Mouse (Mus musculus) kidney, postnatal 0 days (tissue): ENCODE data around the gene Ms4a4b. TPM values are rescaled to one million over a fixed set of nuclear protein-coding genes. Genes with fewer than 3 reads are reported as not detected.
"Not testable (repeated sequence)": the region's sequence is repeated elsewhere in the genome, so short reads cannot be mapped to it uniquely, and the experiment has no call there.

Source experiments
- ATAC-seq: fragments of 200-750 bp; cut with Nextera tagmentation; replicated peaks from 2 replicates; pipeline ENCODE4 v1.8.0; 2017; ENCODE audit warnings: low read depth, moderate number of reproducible peaks, moderate TSS enrichment, moderate library complexity; ENCODE audit not compliant: low FRiP score
- DNase-seq: peaks from one replicate; pipeline ENCODE4 v3.0.0-alpha.2; 2016; ENCODE audit warnings: low spot score
- H3K27ac ChIP-seq: fragments of 300-500 bp; sonication (generic); 2 replicates; pipeline ENCODE4 v1.5.1; 2014; ENCODE audit warnings: mild to moderate bottlenecking
- H3K27me3 ChIP-seq: fragments of 300-500 bp; sonication (generic); 2 replicates; pipeline ENCODE4 v1.6.1; 2014; ENCODE audit warnings: low read length, mixed read lengths; ENCODE audit not compliant: insufficient read depth
- H3K36me3 ChIP-seq: fragments of 300-500 bp; sonication (generic); 2 replicates; pipeline ENCODE4 v1.6.1; 2014; ENCODE audit warnings: low read length, mixed read lengths; ENCODE audit not compliant: insufficient read depth
- H3K4me1 ChIP-seq: fragments of 300-500 bp; sonication (generic); replicated peaks from 2 replicates; pipeline ENCODE4 v1.6.1; 2014; ENCODE audit warnings: antibody characterized with exemption, low read length, mixed read lengths; ENCODE audit not compliant: insufficient read depth
- H3K4me2 ChIP-seq: fragments of 300-500 bp; sonication (generic); 2 replicates; pipeline ENCODE4 v1.6.1; 2014; ENCODE audit warnings: mild to moderate bottlenecking, low read length, moderate library complexity, mixed read lengths
- H3K4me3 ChIP-seq: fragments of 300-500 bp; sonication (generic); replicated peaks from 2 replicates; pipeline ENCODE4 v1.5.1; 2014; ENCODE audit warnings: low read depth, low read length
- H3K9ac ChIP-seq: fragments of 300-500 bp; sonication (generic); 2 replicates; pipeline ENCODE4 v1.6.1; 2014; ENCODE audit warnings: low read depth, low read length
- H3K9me3 ChIP-seq: fragments of 300-500 bp; sonication (generic); replicated peaks from 2 replicates; pipeline ENCODE4 v1.6.1; 2016; ENCODE audit warnings: low read length, inconsistent platforms, mixed read lengths
- CTCF ChIP-seq: IDR thresholded peaks from 2 replicates; pipeline ENCODE4 v1.5.1; 2016; ENCODE audit warnings: antibody characterized with exemption, low read depth, mild to moderate bottlenecking, moderate library complexity
- WGBS: fragments of 180-500 bp; shearing (Covaris S2); extraction: QIAGEN DNeasy Blood & Tissue Kit; methylation state at CpG from one replicate; pipeline ENCODE4 v1.1.7; 2014; 5-methylcytosine and 5-hydroxymethylcytosine counted together
- polyA plus RNA-seq: library from polyadenylated mRNA; unstranded; fragments of >200 nt; fragmentation: Nextera tagmentation; extraction: Ambion mirVana; gene quantifications from 2 replicates; pipeline ENCODE4 v1.2.1, GENCODE M21; 2015

Ms4a4b gene
- polyA plus RNA-seq, 1 experiment from 2014 or later, result 0.28 TPM

GRCm38 (mm10) chr19:11415581-11415980 is 27.8 kb upstream of the Ms4a4b start:
- H3K36me3 ChIP-seq, result no peaks in the 10 kb centered on the region
- H3K4me2 ChIP-seq, result no peak overlapping the region
- H3K4me1 ChIP-seq, result no peaks in the 10 kb centered on the region
- H3K27ac ChIP-seq, result no peak overlapping the region
- no peaks in the 10 kb centered on the region for H3K9me3 ChIP-seq
- H3K4me3 ChIP-seq, result no peak overlapping the region
- 55% methylated on average over 3 of the region's 3 CpGs for WGBS
- H3K9ac ChIP-seq, result no peak overlapping the region
- DNase-seq (no peak), ATAC-seq (no peak)
- no peaks in the 10 kb centered on the region for H3K27me3 ChIP-seq
- no peak for TF ChIP-seq CTCF

- H3K4me2 ChIP-seq, H3K9me3 ChIP-seq, H3K4me1 ChIP-seq, ATAC-seq, H3K4me3 ChIP-seq, H3K27ac ChIP-seq, H3K36me3 ChIP-seq, DNase-seq, H3K27me3 ChIP-seq, H3K9ac ChIP-seq: not testable (repeated sequence)
- WGBS, result 73% methylated on average over 1 of the region's 3 CpGs
Observed at GRCm38 (mm10) chr19:11418865-11419264, 24.5 kb upstream of the Ms4a4b start.

GRCm38 (mm10) chr19:11431209-11431608 is 12.1 kb upstream of the Ms4a4b start:
- WGBS, result 92% methylated on average over 1 of the region's 1 CpGs
- not testable (repeated sequence) for H3K36me3 ChIP-seq, ATAC-seq, H3K4me1 ChIP-seq, H3K4me2 ChIP-seq, DNase-seq, H3K27ac ChIP-seq, H3K9ac ChIP-seq, H3K4me3 ChIP-seq, H3K9me3 ChIP-seq, H3K27me3 ChIP-seq

- DNase-seq (no peak), ATAC-seq (no peak)
- Histone ChIP-seq H3K9ac (no peak overlapping the region), H3K27ac (no peak overlapping the region), H3K4me2 (no peak overlapping the region), H3K4me3 (no peak overlapping the region), H3K4me1 (no peaks in the 10 kb centered on the region), H3K27me3 (no peaks in the 10 kb centered on the region), H3K36me3 (no peaks in the 10 kb centered on the region), H3K9me3 (no peaks in the 10 kb centered on the region)
- WGBS, result 87% methylated on average over 4 of the region's 4 CpGs
- no peak for TF ChIP-seq CTCF
Observed at GRCm38 (mm10) chr19:11435058-11435834, 8.1 kb upstream of the Ms4a4b start.

- WGBS, result 80% methylated on average over 5 of the region's 5 CpGs
- Histone ChIP-seq H3K9me3 (no peaks in the 10 kb centered on the region), H3K27ac (no peak overlapping the region), H3K9ac (no peak overlapping the region), H3K27me3 (no peaks in the 10 kb centered on the region), H3K36me3 (no peaks in the 10 kb centered on the region), H3K4me1 (no peaks in the 10 kb centered on the region), H3K4me2 (no peak overlapping the region), H3K4me3 (no peak overlapping the region)
- TF ChIP-seq CTCF, result no peak
- DNase-seq (no peak), ATAC-seq (no peak)
Observed at GRCm38 (mm10) chr19:11443964-11444363, 611 bp downstream of the Ms4a4b start.

- H3K27ac ChIP-seq, result no peak overlapping the region
- TF ChIP-seq CTCF, result no peak
- DNase-seq, result no peak
Observed at GRCm38 (mm10) chr19:11447238-11447637, 3.9 kb downstream of the Ms4a4b start.

GRCm38 (mm10) chr19:11459041-11459440 is 15.7 kb downstream of the Ms4a4b start:
- WGBS, result 77% methylated on average over 2 of the region's 4 CpGs
- H3K27ac ChIP-seq, H3K4me2 ChIP-seq: not testable (repeated sequence)

More at GRCm38 (mm10) chr19:11447238-11447637, 3.9 kb downstream of the Ms4a4b start:
- WGBS, result 86% methylated on average over 2 of the region's 2 CpGs
- Histone ChIP-seq H3K4me1 (no peaks in the 10 kb centered on the region), H3K9ac (no peak overlapping the region), H3K27me3 (no peaks in the 10 kb centered on the region), H3K4me2 (no peak overlapping the region), H3K36me3 (no peaks in the 10 kb centered on the region), H3K4me3 (no peak overlapping the region), H3K9me3 (no peaks in the 10 kb centered on the region)
- ATAC-seq, result no peak

GRCm38 (mm10) chr19:11464795-11465194 is 21.4 kb downstream of the Ms4a4b start:
- H3K4me2 ChIP-seq, H3K27me3 ChIP-seq, H3K27ac ChIP-seq, H3K36me3 ChIP-seq, H3K9ac ChIP-seq, H3K9me3 ChIP-seq, ATAC-seq, DNase-seq, H3K4me1 ChIP-seq, H3K4me3 ChIP-seq: not testable (repeated sequence)
- WGBS, result 53% methylated on average over 1 of the region's 1 CpGs

More at GRCm38 (mm10) chr19:11459041-11459440, 15.7 kb downstream of the Ms4a4b start:
- not testable (repeated sequence) for H3K4me1 ChIP-seq, H3K9me3 ChIP-seq, H3K36me3 ChIP-seq, H3K27me3 ChIP-seq, DNase-seq, H3K4me3 ChIP-seq, ATAC-seq, H3K9ac ChIP-seq
